Mouse (Mus musculus): ENCODE data around the gene Cat.

- TF ChIP-seq CTCF (IDR thresholded peaks at IDR 0.05) (no peak), EP300 (IDR thresholded peaks at IDR 0.05) (0 out of 2 replicates have a peak, but pooled peaks have one; percentile 5)
These were observed 35.1 kb downstream of the Cat start for GRCm38 (mm10) chr2:103449813-103450212.

All from lung, postnatal 0 days (tissue).